In the genomic region with DNA sequence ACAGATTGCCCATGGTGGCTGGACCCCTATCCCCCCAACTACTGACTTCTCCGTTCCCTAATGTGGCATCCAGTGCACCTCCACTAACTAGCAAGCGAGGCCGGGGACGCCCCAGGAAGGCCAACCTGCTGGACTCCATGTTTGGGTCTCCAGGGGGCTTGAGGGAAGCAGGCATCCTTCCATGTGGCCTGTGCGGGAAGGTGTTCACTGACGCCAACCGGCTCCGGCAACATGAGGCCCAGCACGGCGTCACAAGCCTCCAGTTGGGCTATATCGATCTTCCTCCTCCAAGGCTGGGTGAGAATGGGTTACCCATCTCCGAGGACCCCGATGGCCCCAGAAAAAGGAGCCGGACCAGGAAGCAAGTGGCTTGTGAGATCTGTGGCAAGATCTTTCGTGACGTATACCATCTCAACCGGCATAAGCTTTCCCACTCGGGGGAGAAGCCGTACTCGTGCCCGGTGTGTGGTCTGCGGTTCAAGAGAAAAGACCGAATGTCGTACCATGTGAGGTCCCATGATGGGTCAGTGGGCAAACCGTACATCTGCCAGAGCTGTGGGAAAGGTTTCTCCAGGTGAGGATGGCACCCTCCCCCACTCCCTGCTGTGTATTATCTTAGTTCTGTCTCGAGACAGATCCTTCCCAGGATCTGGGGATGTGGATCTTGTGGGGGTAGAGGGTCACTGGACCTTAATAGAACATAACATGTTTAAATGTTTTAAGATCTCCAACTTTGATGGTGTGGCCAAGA, we compare ENCODE assay signal across 1 mouse cellular context.
TF ChIP-seq lines count a peak whose summit lies in the region.

No protein-coding gene starts in this region.

TF ChIP-seq in MEL, 35 proteins besides CTCF, POLR2A, EP300 and RAD21 (continued from another document):
- TF ChIP-seq MAX (IDR thresholded peaks at IDR 0.05; ENCODE audit: low read length) (0 out of 2 replicates have a peak, but pooled peaks have one; percentile 46), CHD2 (IDR thresholded peaks at IDR 0.05; ENCODE audit: low read length) (no peak), BHLHE40 (IDR thresholded peaks at IDR 0.05; ENCODE audit: borderline replicate concordance, low read depth, low read length) (no peak), JUND (IDR thresholded peaks at IDR 0.05; ENCODE audit: low read depth, low read length) (no peak), TBP (IDR thresholded peaks at IDR 0.05; ENCODE audit: low read depth, low read length) (0 out of 2 replicates have a peak, but pooled peaks have one; percentile 38), SMC3 (IDR thresholded peaks at IDR 0.05; ENCODE audit: low read depth, low read length) (no peak), TAL1 (IDR thresholded peaks at IDR 0.05; ENCODE audit: low read length) (no peak), GABPA (IDR thresholded peaks at IDR 0.05; ENCODE audit: low read depth, low read length) (no peak), E2F4 (IDR thresholded peaks at IDR 0.05; ENCODE audit: borderline replicate concordance, low read depth, low read length) (no peak), CHD1 (IDR thresholded peaks at IDR 0.05; ENCODE audit: low read depth, low read length) (no peak), UBTF (IDR thresholded peaks at IDR 0.05; ENCODE audit: borderline replicate concordance, insufficient read depth, low read depth, low read length) (0 out of 2 replicates have a peak, but pooled peaks have one; percentile 22), USF1 (IDR thresholded peaks at IDR 0.05; ENCODE audit: low read depth, low read length) (no peak), MEF2A (IDR thresholded peaks at IDR 0.05; ENCODE audit: extremely low read depth, insufficient replicate concordance, low read depth, low read length, poor library complexity, severe bottlenecking) (no peak), RCOR1 (IDR thresholded peaks at IDR 0.05; ENCODE audit: low read depth, low read length) (no peak), POLR2AphosphoS5 (IDR thresholded peaks at IDR 0.05; ENCODE audit: borderline replicate concordance, low read depth, low read length) (no peak), SIN3A (IDR thresholded peaks at IDR 0.05; ENCODE audit: low read length) (0 out of 2 replicates have a peak, but pooled peaks have one; percentile 16)
TF ChIP-seq in MEL: peak in this region for 7.
